Mouse (Mus musculus) midbrain, embryonic 16.5 days (tissue): ENCODE measurements around the gene Rab13. TPM values are rescaled to one million over a fixed set of nuclear protein-coding genes. Genes with fewer than 3 reads are reported as not detected.
"Not testable (repeated sequence)": the region's sequence is repeated elsewhere in the genome, so short reads cannot be mapped to it uniquely, and the experiment has no call there.

Source experiments
- ATAC-seq: fragments of 200-750 bp; cut with Nextera tagmentation; 2 replicates; pipeline ENCODE4 v1.8.0; 2017; ENCODE audit warnings: moderate TSS enrichment
- H3K27ac ChIP-seq: fragments of 300-500 bp; sonication (generic); 2 replicates; pipeline ENCODE4 v1.5.1; 2014; ENCODE audit warnings: mild to moderate bottlenecking, low read length, mixed read lengths
- H3K27me3 ChIP-seq: fragments of 300-500 bp; sonication (generic); 2 replicates; pipeline ENCODE4 v1.6.1; 2014; ENCODE audit warnings: low read depth, low read length, mixed read lengths; ENCODE audit not compliant: control insufficient read depth, insufficient read depth
- H3K36me3 ChIP-seq: fragments of 300-500 bp; sonication (generic); 2 replicates; pipeline ENCODE4 v1.6.1; 2014; ENCODE audit warnings: mild to moderate bottlenecking, low read length, moderate library complexity, mixed read lengths; ENCODE audit not compliant: control insufficient read depth, insufficient read depth
- H3K4me1 ChIP-seq: fragments of 300-500 bp; sonication (generic); 2 replicates; pipeline ENCODE4 v1.6.1; 2014; ENCODE audit warnings: mild to moderate bottlenecking, low read length, mixed read lengths; ENCODE audit not compliant: control insufficient read depth, insufficient read depth
- H3K4me2 ChIP-seq: fragments of 300-500 bp; sonication (generic); 2 replicates; pipeline ENCODE4 v1.6.1; 2014; ENCODE audit warnings: mild to moderate bottlenecking, low read length, mixed read lengths
- H3K4me3 ChIP-seq: fragments of 300-500 bp; sonication (generic); 2 replicates; pipeline ENCODE4 v1.5.1; 2014; ENCODE audit warnings: low read depth, mild to moderate bottlenecking, low read length, moderate library complexity, mixed read lengths
- H3K9ac ChIP-seq: fragments of 300-500 bp; sonication (generic); 2 replicates; pipeline ENCODE4 v1.6.1; 2014; ENCODE audit warnings: low read depth, low read length, mixed read lengths
- H3K9me3 ChIP-seq: fragments of 300-500 bp; sonication (generic); replicated peaks from 2 replicates; pipeline ENCODE4 v1.6.1; 2014; ENCODE audit warnings: mild to moderate bottlenecking, low read length, mixed read lengths; ENCODE audit not compliant: control insufficient read depth, poor library complexity, severe bottlenecking
- WGBS: fragments of 180-500 bp; shearing (Covaris S2); extraction: QIAGEN DNeasy Blood & Tissue Kit; methylation state at CpG from one replicate; pipeline ENCODE4 v1.1.7; 2014; 5-methylcytosine and 5-hydroxymethylcytosine counted together
- polyA plus RNA-seq: library from polyadenylated mRNA; unstranded; fragments of >200 nt; fragmentation: Nextera tagmentation; extraction: Ambion mirVana; gene quantifications from 2 replicates; pipeline ENCODE4 v1.2.1, GENCODE M21; 2015

The Rab13 gene
- polyA plus RNA-seq, 1 experiment from 2014 or later: 19.6 TPM

GRCm38 (mm10) chr3:90241669-90242358 is 28.3 kb downstream of the Rab13 start:
- Histone ChIP-seq H3K4me2 (no peak overlapping the region), H3K9me3 (no peaks in the 10 kb centered on the region), H3K4me3 (no peak overlapping the region), H3K9ac (no peak overlapping the region), H3K27ac (no peak overlapping the region), H3K36me3 (no peaks in the 10 kb centered on the region), H3K4me1 (peaks cover 7% of the 10 kb centered on the region; the same call in 1 of the 2 replicates), H3K27me3 (no peaks in the 10 kb centered on the region)
- 89% methylated on average over 10 of the region's 10 CpGs for WGBS
- no peak for ATAC-seq

- Histone ChIP-seq H3K27me3 (no peaks in the 10 kb centered on the region), H3K4me2 (peak within 1 kb of the TSS; percentile 65), H3K36me3 (no peaks in the 10 kb centered on the region), H3K4me3 (peak within 1 kb of the TSS; percentile 31), H3K4me1 (peaks cover 9% of the 10 kb centered on the region; the same call in 1 of the 2 replicates), H3K9ac (peak within 1 kb of the TSS; percentile 47; the same call in 1 of the 2 replicates), H3K27ac (no peak within 1 kb of the TSS), H3K9me3 (no peaks in the 10 kb centered on the region)
- WGBS: 2% methylated on average over 19 of the region's 19 CpGs
- ATAC-seq: peak; percentile 31; the same call in 1 of the 2 replicates
These were observed 29.7 kb downstream of the Rab13 start, which contains the start of gene Creb3l4 for GRCm38 (mm10) chr3:90242984-90243775. Creb3l4 (minus strand) TSS chr3:90243512.

- Histone ChIP-seq H3K27ac (no peak overlapping the region), H3K9me3 (no peaks in the 10 kb centered on the region), H3K36me3 (no peaks in the 10 kb centered on the region), H3K27me3 (no peaks in the 10 kb centered on the region), H3K4me2 (no peak overlapping the region), H3K4me3 (no peak overlapping the region), H3K4me1 (peaks cover 20% of the 10 kb centered on the region), H3K9ac (no peak overlapping the region)
- no peak for ATAC-seq
- 80% methylated on average over 2 of the region's 2 CpGs for WGBS
These were observed 31.9 kb downstream of the Rab13 start for GRCm38 (mm10) chr3:90245406-90245805.

- no peaks in the 10 kb centered on the region for H3K36me3 ChIP-seq
- H3K4me3 ChIP-seq: peak overlapping the region; percentile 72
- peak overlapping the region; percentile 73 for H3K4me2 ChIP-seq
- H3K27ac ChIP-seq: peak overlapping the region; percentile 82
- 0% methylated on average over 3 of the region's 3 CpGs for WGBS
- H3K9me3 ChIP-seq: no peaks in the 10 kb centered on the region
- H3K9ac ChIP-seq: peak overlapping the region; percentile 61
- H3K27me3 ChIP-seq: no peaks in the 10 kb centered on the region
- no peak for ATAC-seq
- H3K4me1 ChIP-seq: peaks cover 19% of the 10 kb centered on the region
These were observed 34.1 kb downstream of the Rab13 start for GRCm38 (mm10) chr3:90247630-90247959.

GRCm38 (mm10) chr3:90247960-90248745 is 34.7 kb downstream of the Rab13 start, which contains the start of gene Slc39a1:
Slc39a1 (plus strand) TSS chr3:90248172.
- peak within 1 kb of the TSS; percentile 73 for H3K4me2 ChIP-seq
- ATAC-seq: peak; percentile 95
- H3K4me3 ChIP-seq: peak within 1 kb of the TSS; percentile 72
- no peaks in the 10 kb centered on the region for H3K9me3 ChIP-seq
- peak within 1 kb of the TSS; percentile 82 for H3K27ac ChIP-seq
- WGBS: under 1% methylated on average over 36 of the region's 44 CpGs
- peaks cover 15% of the 10 kb centered on the region for H3K4me1 ChIP-seq
- H3K36me3 ChIP-seq: no peaks in the 10 kb centered on the region
- no peaks in the 10 kb centered on the region for H3K27me3 ChIP-seq
- peak within 1 kb of the TSS; percentile 86 for H3K9ac ChIP-seq

- peak overlapping the region; percentile 72 for H3K4me3 ChIP-seq
- H3K9ac ChIP-seq: peak overlapping the region; percentile 86
- H3K4me2 ChIP-seq: peak overlapping the region; percentile 73
- peaks cover 15% of the 10 kb centered on the region for H3K4me1 ChIP-seq
- no peaks in the 10 kb centered on the region for H3K27me3 ChIP-seq
- ATAC-seq: no peak
- WGBS: 8% methylated on average over 10 of the region's 10 CpGs
- peak overlapping the region; percentile 82 for H3K27ac ChIP-seq
- no peaks in the 10 kb centered on the region for H3K9me3 ChIP-seq
- no peaks in the 10 kb centered on the region for H3K36me3 ChIP-seq
These were observed 35.2 kb downstream of the Rab13 start for GRCm38 (mm10) chr3:90248746-90249100.

- no peaks in the 10 kb centered on the region for H3K9me3 ChIP-seq
- peaks cover 25% of the 10 kb centered on the region for H3K4me1 ChIP-seq
- H3K4me2 ChIP-seq: no peak overlapping the region
- H3K27me3 ChIP-seq: no peaks in the 10 kb centered on the region
- no peak overlapping the region for H3K9ac ChIP-seq
- H3K4me3 ChIP-seq: no peak overlapping the region
- ATAC-seq: no peak
- H3K36me3 ChIP-seq: no peaks in the 10 kb centered on the region
- 87% methylated on average over 6 of the region's 6 CpGs for WGBS
- no peak overlapping the region for H3K27ac ChIP-seq
These were observed 37.3 kb downstream of the Rab13 start for GRCm38 (mm10) chr3:90250791-90251190.

GRCm38 (mm10) chr3:90251731-90252226 is 38.3 kb downstream of the Rab13 start:
- H3K36me3 ChIP-seq, H3K9ac ChIP-seq, H3K4me3 ChIP-seq, H3K27ac ChIP-seq, ATAC-seq, H3K9me3 ChIP-seq, H3K4me2 ChIP-seq, H3K27me3 ChIP-seq: not testable (repeated sequence)
- H3K4me1 ChIP-seq: peaks cover 29% of the 10 kb centered on the region
- WGBS: 95% methylated on average over 9 of the region's 12 CpGs
